Mouse (Mus musculus): ENCODE data around the gene Mllt3.

Gene Mllt3

GRCm38 (mm10) chr4:87878701-87879100, 154.5 kb downstream of the Mllt3 start:
- no peak for DNase-seq (ENCODE audit: low spot score)

- DNase-seq (ENCODE audit: low spot score) = no peak
These were observed 162.6 kb downstream of the Mllt3 start for GRCm38 (mm10) chr4:87870563-87870962.

- no peak for DNase-seq (ENCODE audit: low spot score)
These were observed 166.6 kb downstream of the Mllt3 start for GRCm38 (mm10) chr4:87866564-87866963.

GRCm38 (mm10) chr4:87865848-87866247, 167.3 kb downstream of the Mllt3 start:
- DNase-seq (ENCODE audit: low spot score) = peak; percentile 6

- no peak for DNase-seq (ENCODE audit: low spot score)
These were observed 168.1 kb downstream of the Mllt3 start for GRCm38 (mm10) chr4:87865041-87865440.

- no peak for DNase-seq (ENCODE audit: low spot score)
These were observed 170.0 kb downstream of the Mllt3 start for GRCm38 (mm10) chr4:87863212-87863611.

GRCm38 (mm10) chr4:87860723-87861122, 172.4 kb downstream of the Mllt3 start:
- no peak for DNase-seq (ENCODE audit: low spot score)

- DNase-seq (ENCODE audit: low spot score) = no peak
These were observed 174.0 kb downstream of the Mllt3 start for GRCm38 (mm10) chr4:87859148-87859547.

- no peak for DNase-seq (ENCODE audit: low spot score)
These were observed 175.2 kb downstream of the Mllt3 start for GRCm38 (mm10) chr4:87857982-87858381.

- DNase-seq (ENCODE audit: low spot score) = no peak
These were observed 180.7 kb downstream of the Mllt3 start for GRCm38 (mm10) chr4:87852461-87852860.

GRCm38 (mm10) chr4:87850051-87850450, 183.1 kb downstream of the Mllt3 start:
- no peak for DNase-seq (ENCODE audit: low spot score)

- no peak for DNase-seq (ENCODE audit: low spot score)
These were observed 188.4 kb downstream of the Mllt3 start for GRCm38 (mm10) chr4:87844668-87845210.

GRCm38 (mm10) chr4:87840210-87840910, 192.8 kb downstream of the Mllt3 start:
- DNase-seq (ENCODE audit: low spot score) = no peak

GRCm38 (mm10) chr4:87838716-87839115, 194.4 kb downstream of the Mllt3 start:
- no peak for DNase-seq (ENCODE audit: low spot score)

- DNase-seq (ENCODE audit: low spot score) = no peak
These were observed 195.4 kb downstream of the Mllt3 start for GRCm38 (mm10) chr4:87837471-87838361.

GRCm38 (mm10) chr4:87836257-87836656, 196.9 kb downstream of the Mllt3 start:
- no peak for DNase-seq (ENCODE audit: low spot score)

GRCm38 (mm10) chr4:87835191-87835590, 198.0 kb downstream of the Mllt3 start:
- DNase-seq (ENCODE audit: low spot score) = no peak

GRCm38 (mm10) chr4:87834310-87834709, 198.9 kb downstream of the Mllt3 start:
- no peak for DNase-seq (ENCODE audit: low spot score)

- no peak for DNase-seq (ENCODE audit: low spot score)
These were observed 202.3 kb downstream of the Mllt3 start for GRCm38 (mm10) chr4:87830794-87831306.

GRCm38 (mm10) chr4:87829426-87830063, 203.6 kb downstream of the Mllt3 start:
- DNase-seq (ENCODE audit: low spot score) = no peak

GRCm38 (mm10) chr4:87826336-87826735, 206.8 kb downstream of the Mllt3 start:
- no peak for DNase-seq (ENCODE audit: low spot score)

GRCm38 (mm10) chr4:87823623-87824022, 209.5 kb downstream of the Mllt3 start:
- DNase-seq (ENCODE audit: low spot score) = no peak

All from MN1 (cell line).